Mouse (Mus musculus) heart, postnatal 0 days (tissue): Measurements from ENCODE around the gene Gse1. TPM values are rescaled to one million over a fixed set of nuclear protein-coding genes. Genes with fewer than 3 reads are reported as not detected.

ENCODE experiments used
- ATAC-seq: fragments of 200-750 bp; cut with Nextera tagmentation; 2 replicates; pipeline ENCODE4 v1.8.0; 2017; ENCODE audit warnings: low read depth, moderate number of reproducible peaks, moderate library complexity; ENCODE audit not compliant: insufficient read depth
- DNase-seq: peaks from one replicate; pipeline ENCODE4 v3.0.0-alpha.2; 2016; ENCODE audit warnings: low spot score
- H3K27ac ChIP-seq: fragments of 300-500 bp; sonication (generic); 2 replicates; pipeline ENCODE4 v1.5.1; 2014; ENCODE audit warnings: low read depth, mild to moderate bottlenecking
- H3K27me3 ChIP-seq: fragments of 300-500 bp; sonication (generic); 2 replicates; pipeline ENCODE4 v1.6.1; 2014; ENCODE audit warnings: low read length, mixed read lengths; ENCODE audit not compliant: control insufficient read depth, insufficient read depth
- H3K36me3 ChIP-seq: fragments of 300-500 bp; sonication (generic); replicated peaks from 2 replicates; pipeline ENCODE4 v1.6.1; 2014; ENCODE audit warnings: low read length, mixed read lengths; ENCODE audit not compliant: control insufficient read depth, insufficient read depth
- H3K4me1 ChIP-seq: fragments of 300-500 bp; sonication (generic); 2 replicates; pipeline ENCODE4 v1.6.1; 2014; ENCODE audit warnings: antibody characterized with exemption; ENCODE audit not compliant: control insufficient read depth, insufficient read depth
- H3K4me2 ChIP-seq: fragments of 300-500 bp; sonication (generic); 2 replicates; pipeline ENCODE4 v1.6.1; 2014; ENCODE audit warnings: low read depth, mild to moderate bottlenecking, low read length, moderate library complexity
- H3K4me3 ChIP-seq: fragments of 300-500 bp; sonication (generic); 2 replicates; pipeline ENCODE4 v1.5.1; 2014; ENCODE audit warnings: low read depth, low read length
- H3K9ac ChIP-seq: fragments of 300-500 bp; sonication (generic); replicated peaks from 2 replicates; pipeline ENCODE4 v1.6.1; 2014; ENCODE audit warnings: low read depth, low read length, mixed read lengths
- H3K9me3 ChIP-seq: fragments of 300-500 bp; sonication (generic); replicated peaks from 2 replicates; pipeline ENCODE4 v1.6.1; 2016; ENCODE audit warnings: low read length; ENCODE audit not compliant: control insufficient read depth
- CTCF ChIP-seq: IDR thresholded peaks from 2 replicates; pipeline ENCODE4 v1.5.1; 2016; ENCODE audit warnings: antibody characterized with exemption, control low read depth, low read depth
- EP300 ChIP-seq: IDR thresholded peaks from 2 replicates; pipeline ENCODE4 v1.6.1; 2016; ENCODE audit warnings: antibody characterized with exemption, low read depth
- WGBS: fragments of 180-500 bp; shearing (Covaris S2); extraction: QIAGEN DNeasy Blood & Tissue Kit; methylation state at CpG from one replicate; pipeline ENCODE4 v1.1.7; 2014; 5-methylcytosine and 5-hydroxymethylcytosine counted together
- polyA plus RNA-seq: library from polyadenylated mRNA; unstranded; fragments of >200 nt; fragmentation: Nextera tagmentation; extraction: Ambion mirVana; gene quantifications from 2 replicates; pipeline ENCODE4 v1.2.1, GENCODE M21; 2015
- total RNA-seq: library from RNA; depleted of rRNA; stranded (reverse); fragments of >200 nt; gene quantifications from 2 replicates; pipeline ENCODE4 v1.2.3, GENCODE M21; 2014; ENCODE audit warnings: low replicate concordance

Gse1 gene
- total and polyA plus RNA-seq, 2 experiments from 2014 or later, result 5.4 to 18.7 TPM

DNA sequence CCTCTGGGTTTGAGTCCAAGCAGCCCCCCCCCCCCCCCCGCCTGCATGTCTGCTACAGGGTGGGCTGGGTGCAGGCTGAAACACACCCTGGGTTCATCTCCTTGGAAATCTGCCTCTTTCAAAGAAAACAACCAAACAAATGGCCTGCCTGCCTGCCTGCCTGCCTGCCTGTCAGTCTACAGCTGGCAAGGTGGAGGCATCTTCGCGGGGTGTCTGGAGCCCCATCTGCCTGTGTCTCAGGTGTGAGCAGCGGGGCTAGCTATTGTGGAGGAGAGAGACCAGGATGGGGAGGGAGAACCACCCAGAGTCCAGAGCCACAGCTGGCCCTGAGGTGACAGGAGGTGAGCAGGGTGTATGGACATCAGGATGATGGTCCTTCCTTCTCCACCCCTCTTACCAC lies 329.9 kb downstream of the Gse1 start:
- no peak for DNase-seq
- Histone ChIP-seq H3K4me2 (no peak overlapping the region), H3K9me3 (no peaks in the 10 kb centered on the region), H3K27me3 (no peaks in the 10 kb centered on the region), H3K36me3 (peaks cover 6% of the 10 kb centered on the region; the same call in 1 of the 2 replicates), H3K9ac (no peak overlapping the region), H3K27ac (no peak overlapping the region), H3K4me3 (no peak overlapping the region), H3K4me1 (peaks cover 61% of the 10 kb centered on the region)
- TF ChIP-seq EP300 (no peak), CTCF (no peak)
- WGBS, result 83% methylated on average over 4 of the region's 4 CpGs
- no peak for ATAC-seq

- Histone ChIP-seq H3K4me1 (peaks cover 58% of the 10 kb centered on the region), H3K9me3 (no peaks in the 10 kb centered on the region), H3K27ac (no peak overlapping the region), H3K4me2 (no peak overlapping the region), H3K4me3 (no peak overlapping the region), H3K27me3 (no peaks in the 10 kb centered on the region), H3K36me3 (peaks cover 6% of the 10 kb centered on the region; the same call in 1 of the 2 replicates), H3K9ac (no peak overlapping the region; the same call in 1 of the 2 replicates)
- DNase-seq (no peak), ATAC-seq (no peak)
- 72% methylated on average over 11 of the region's 11 CpGs for WGBS
- TF ChIP-seq CTCF, result no peak
- TF ChIP-seq EP300, result no peak
Observed at GRCm38 (mm10) chr8:120559654-120560053, 331.4 kb downstream of the Gse1 start.

DNA sequence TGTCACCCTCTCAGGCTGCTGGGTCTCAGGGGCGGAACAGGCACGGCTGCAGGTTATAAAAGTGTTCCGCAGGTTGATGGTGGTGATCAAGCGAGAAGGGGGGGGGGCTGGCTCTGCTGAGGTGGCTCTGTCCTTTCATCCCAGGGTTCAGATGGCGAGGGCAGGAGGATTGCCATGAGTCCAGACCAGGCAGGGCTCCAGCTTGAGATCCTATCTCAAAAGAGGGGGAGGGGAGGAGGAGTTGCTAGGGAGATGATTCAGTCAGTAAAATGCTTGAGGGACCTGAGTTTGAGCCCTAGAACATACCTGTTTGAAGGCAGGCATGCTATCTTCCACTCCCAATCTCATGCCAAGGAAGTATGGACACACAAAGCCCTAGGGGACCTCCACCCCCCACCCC lies 332.3 kb downstream of the Gse1 start:
- no peaks in the 10 kb centered on the region for H3K27me3 ChIP-seq
- H3K4me1 ChIP-seq, result peaks cover 53% of the 10 kb centered on the region
- H3K9ac ChIP-seq, result no peak overlapping the region
- no peaks in the 10 kb centered on the region for H3K9me3 ChIP-seq
- WGBS, result 92% methylated on average over 5 of the region's 5 CpGs
- no peak for TF ChIP-seq CTCF
- TF ChIP-seq EP300, result no peak
- H3K36me3 ChIP-seq, result peaks cover 8% of the 10 kb centered on the region; the same call in 1 of the 2 replicates
- ATAC-seq (no peak), DNase-seq (no peak)
- H3K4me3 ChIP-seq, result no peak overlapping the region
- no peak overlapping the region for H3K4me2 ChIP-seq
- no peak overlapping the region for H3K27ac ChIP-seq

DNA sequence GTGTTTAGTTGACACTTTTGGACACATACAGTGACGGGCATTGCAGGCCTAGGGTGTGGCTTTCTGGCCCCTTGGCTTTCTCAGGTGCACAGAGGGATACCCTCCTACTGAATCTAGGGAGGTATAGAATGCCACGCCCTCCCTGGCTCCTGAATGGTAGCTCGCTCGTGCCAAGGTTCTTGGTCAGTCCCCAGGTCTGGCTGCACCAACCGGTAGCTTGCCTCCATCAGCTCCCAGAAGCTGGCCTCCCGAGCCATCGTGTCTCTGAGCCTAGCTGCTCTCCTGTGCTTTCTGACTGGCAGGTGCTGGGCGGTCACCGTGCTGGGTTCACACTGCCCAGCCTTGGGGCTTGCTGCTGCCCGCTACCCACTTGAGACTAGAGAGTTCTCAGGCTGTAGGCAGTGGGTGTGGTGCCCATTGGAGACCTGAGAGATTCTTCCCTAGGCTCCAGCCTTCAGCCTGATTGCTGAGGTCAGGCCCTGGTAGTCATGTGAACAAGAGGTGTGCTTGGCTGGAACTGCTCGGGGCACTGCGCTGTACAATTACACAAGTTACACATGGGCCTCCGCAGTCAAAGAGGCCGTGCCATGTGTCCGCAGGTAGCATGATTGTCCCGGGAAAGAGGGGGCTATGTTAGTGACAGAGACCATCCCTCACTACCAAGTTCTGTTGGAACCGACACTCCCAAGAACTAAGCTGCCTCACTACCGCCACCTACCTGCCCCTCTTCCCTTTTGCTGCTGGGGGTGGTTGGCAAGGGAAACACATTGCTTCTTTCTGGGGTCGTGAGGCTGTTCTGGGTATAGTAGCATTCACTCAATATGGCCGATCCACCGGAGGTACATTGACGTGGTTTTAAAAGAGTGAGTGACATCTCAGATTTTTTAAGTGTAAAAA lies 333.5 kb downstream of the Gse1 start:
- H3K9ac ChIP-seq, result no peak overlapping the region
- no peak for ATAC-seq
- H3K27me3 ChIP-seq, result no peaks in the 10 kb centered on the region
- WGBS, result 63% methylated on average over 22 of the region's 22 CpGs
- H3K4me3 ChIP-seq, result no peak overlapping the region
- H3K27ac ChIP-seq, result no peak overlapping the region
- no peak overlapping the region for H3K4me2 ChIP-seq
- H3K36me3 ChIP-seq, result peaks cover 18% of the 10 kb centered on the region
- TF ChIP-seq EP300 (no peak), CTCF (peak; percentile 65)
- H3K4me1 ChIP-seq, result peaks cover 41% of the 10 kb centered on the region
- H3K9me3 ChIP-seq, result no peaks in the 10 kb centered on the region
- no peak for DNase-seq

GRCm38 (mm10) chr8:120562680-120563347 lies 334.6 kb downstream of the Gse1 start:
- no peak for ATAC-seq
- DNase-seq, result no peak
- no peak overlapping the region for H3K9ac ChIP-seq
- H3K4me2 ChIP-seq, result no peak overlapping the region
- no peak overlapping the region for H3K4me3 ChIP-seq
- H3K36me3 ChIP-seq, result peaks cover 29% of the 10 kb centered on the region
- no peaks in the 10 kb centered on the region for H3K9me3 ChIP-seq
- no peaks in the 10 kb centered on the region for H3K27me3 ChIP-seq
- H3K4me1 ChIP-seq, result peaks cover 31% of the 10 kb centered on the region
- H3K27ac ChIP-seq, result peak overlapping the region; percentile 84
- TF ChIP-seq CTCF (no peak), EP300 (no peak)
- 80% methylated on average over 18 of the region's 18 CpGs for WGBS
